ENCODE assay signal across 17 mouse cellular contexts in the genomic region with DNA sequence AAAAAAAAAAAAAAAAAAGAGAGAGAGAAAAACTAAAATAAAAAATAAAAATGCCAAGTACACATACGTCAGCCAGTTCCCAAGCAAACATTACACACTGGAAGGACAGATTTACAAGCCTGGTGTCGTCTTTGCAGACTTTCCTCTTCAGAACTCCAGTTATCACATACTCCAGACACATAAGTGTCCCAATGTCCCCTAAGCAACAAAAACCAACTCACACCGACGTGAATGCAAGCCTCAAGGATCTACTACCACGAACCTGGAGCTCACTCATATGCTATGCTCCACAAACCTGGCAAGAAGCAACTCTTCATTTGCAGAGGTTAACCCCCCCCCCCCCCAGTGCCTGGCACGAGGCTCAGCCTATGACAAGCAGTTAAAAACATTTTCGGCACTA.
A peak's percentile ranks its signal among the peaks of the same experiment; 100 is the strongest.
DNase-seq lines count a peak whose midpoint lies in the region; ATAC-seq and TF ChIP-seq lines count a peak whose summit lies in the region.
"Had no signal": no experiment of that assay in that cellular context is flagged by ENCODE, and none has a peak within 500 bp of the region (broad histone marks: within the 10 kb centered on the region; RNA-seq: fewer than 3 reads in every experiment).

No protein-coding gene starts in this region.

- WGBS in lung, postnatal 0 days = 44% methylated on average over 7 of the region's 7 CpGs
- whole genome bisulfite sequencing in stomach, postnatal 0 days = 64% methylated on average over 7 of the region's 7 CpGs

- H3K4me2 ChIP-seq in lung, postnatal 0 days (replicated peaks; ENCODE audit: low read depth, low read length) = no peak overlapping the region
- no peak overlapping the region for H3K4me2 ChIP-seq in stomach, postnatal 0 days (replicated peaks; ENCODE audit: low read depth)
- H3K4me2 ChIP-seq: heart, embryonic 13.5 days; hindbrain, embryonic 13.5 days had no signal

- H3K4me1 ChIP-seq in lung, postnatal 0 days (ENCODE audit: insufficient read depth, low read depth, low read length) = no peaks in the 10 kb centered on the region
- H3K4me1 ChIP-seq in embryonic fibroblast, embryonic 13.5 days (ENCODE audit: control insufficient read depth, insufficient read depth, low read length) = peaks cover 22% of the 10 kb centered on the region
- H3K4me1 ChIP-seq in stomach, postnatal 0 days (replicated peaks; ENCODE audit: control insufficient read depth, insufficient read depth) = no peaks in the 10 kb centered on the region; the same call in 1 of the 2 replicates
- H3K4me1 ChIP-seq: heart, embryonic 10.5 days; hindbrain, embryonic 10.5 days had no signal

- peak; percentile 56 for ATAC-seq in lung, postnatal 0 days
- ATAC-seq in stomach, postnatal 0 days (ENCODE audit: low FRiP score, low TSS enrichment) = no peak
- ATAC-seq: activated CD4-positive, CD25-positive, alpha-beta regulatory T cell, adult 4 months; CD4-positive, CD25-positive, alpha-beta regulatory T cell, adult 4 months; forebrain, embryonic 14.5 days; intestine, embryonic 16.5 days had no signal

- no peak for TF ChIP-seq CTCF in lung, postnatal 0 days (IDR thresholded peaks at IDR 0.05)
- no peak for TF ChIP-seq CTCF in embryonic fibroblast, embryonic 13.5 days (IDR thresholded peaks at IDR 0.05; ENCODE audit: borderline replicate concordance, insufficient read depth, low read length)
- no peak for TF ChIP-seq CTCF in stomach, postnatal 0 days (IDR thresholded peaks at IDR 0.05; ENCODE audit: low read depth)

- no peaks in the 10 kb centered on the region; the same call in 1 of the 2 replicates for H3K9me3 ChIP-seq in lung, postnatal 0 days (ENCODE audit: low read length)
- H3K9me3 ChIP-seq in stomach, postnatal 0 days (ENCODE audit: control insufficient read depth, low read length) = no peaks in the 10 kb centered on the region
- H3K9me3 ChIP-seq: heart, embryonic 10.5 days; heart, embryonic 13.5 days; hindbrain, embryonic 13.5 days had no signal

- peak; percentile 87 for DNase-seq in heart, adult 11 months
- DNase-seq in heart, postnatal 14 days = no peak
- peak; percentile 55 for DNase-seq in lung, postnatal 0 days (ENCODE audit: low spot score)
- no peak for DNase-seq in lung, postnatal 4 days
- DNase-seq in left cerebral cortex, adult 8-10 months (ENCODE audit: low spot score in 2 of 2) = no peak
- no peak for DNase-seq in stomach, postnatal 0 days (ENCODE audit: low spot score)
- DNase-seq: gastrocnemius, postnatal 36 days had no signal

- no peak overlapping the region for H3K9ac ChIP-seq in lung, postnatal 0 days (replicated peaks; ENCODE audit: low read depth)
- no peak overlapping the region for H3K9ac ChIP-seq in stomach, postnatal 0 days (ENCODE audit: low read length)
- H3K9ac ChIP-seq: forebrain, postnatal 0 days; heart, embryonic 13.5 days; hindbrain, embryonic 13.5 days had no signal

- no peak for TF ChIP-seq POLR2A in embryonic fibroblast, embryonic 13.5 days (IDR thresholded peaks at IDR 0.05; ENCODE audit: low read depth, low read length)

- H3K27ac ChIP-seq in lung, postnatal 0 days (ENCODE audit: low read length) = no peak overlapping the region
- peak overlapping the region; percentile 93 for H3K27ac ChIP-seq in embryonic fibroblast, embryonic 13.5 days (ENCODE audit: insufficient read depth, low read length)
- no peak overlapping the region for H3K27ac ChIP-seq in stomach, postnatal 0 days (replicated peaks)
- H3K27ac ChIP-seq: heart, embryonic 10.5 days; heart, embryonic 13.5 days; hindbrain, embryonic 10.5 days; hindbrain, embryonic 13.5 days had no signal

- no peak overlapping the region for H3K4me3 ChIP-seq in lung, postnatal 0 days (ENCODE audit: low read depth, low read length)
- H3K4me3 ChIP-seq in embryonic fibroblast, embryonic 13.5 days (ENCODE audit: insufficient read depth, low read length) = no peak overlapping the region
- H3K4me3 ChIP-seq in stomach, postnatal 0 days (ENCODE audit: low read depth, low read length) = no peak overlapping the region
- H3K4me3 ChIP-seq: heart, embryonic 10.5 days; heart, embryonic 13.5 days; hindbrain, embryonic 10.5 days; hindbrain, embryonic 13.5 days had no signal

- H3K27me3 ChIP-seq in lung, postnatal 0 days (replicated peaks; ENCODE audit: insufficient read depth, low read length) = no peaks in the 10 kb centered on the region
- H3K27me3 ChIP-seq in stomach, postnatal 0 days (ENCODE audit: control insufficient read depth, insufficient read depth, low read length) = no peaks in the 10 kb centered on the region
- H3K27me3 ChIP-seq: heart, embryonic 13.5 days; hindbrain, embryonic 13.5 days had no signal

- no peaks in the 10 kb centered on the region for H3K36me3 ChIP-seq in lung, postnatal 0 days (ENCODE audit: insufficient read depth, low read length)
- no peaks in the 10 kb centered on the region for H3K36me3 ChIP-seq in stomach, postnatal 0 days (ENCODE audit: control insufficient read depth, insufficient read depth, low read length)
- H3K36me3 ChIP-seq: hindbrain, embryonic 10.5 days had no signal

- intact Hi-C loops in heart, postnatal 14 days (cut with DNase I) = loop anchor here (5.0 kb wide), 2 partner anchors 54 to 191 kb away; no protein-coding TSS in a partner anchor

- TF ChIP-seq EP300 in lung, postnatal 0 days (IDR thresholded peaks at IDR 0.05) = no peak
- TF ChIP-seq EP300 in stomach, postnatal 0 days (optimal IDR thresholded peaks at IDR 0.05) = no peak

Comparison
In these comparisons a context has a peak if more than half of its experiments do, and no peak if none do; other contexts are left out.
1. DNase-seq: peak in heart, adult 11 months (single experiment) and lung, postnatal 0 days (single experiment); none in heart, postnatal 14 days (0 of 2), lung, postnatal 4 days (0 of 2), left cerebral cortex, adult 8-10 months (0 of 2) and stomach, postnatal 0 days (single experiment).